17 mouse cellular contexts compared by ENCODE assay signal in genomic region chr9:77707433-77708139, GRCm38 (mm10). TPM values are rescaled to one million over a fixed set of nuclear protein-coding genes. Genes with fewer than 3 reads are reported as not detected.
DNase-seq lines count a peak whose midpoint lies in the region; ATAC-seq lines count a peak whose summit lies in the region.
"Had no signal": no experiment of that assay in that cellular context is flagged by ENCODE, and none has a peak within 500 bp of the region (broad histone marks: within the 10 kb centered on the region; RNA-seq: fewer than 3 reads in every experiment).

No protein-coding gene starts in this region.

- H3K4me1 ChIP-seq in heart, embryonic 12.5 days (replicated peaks), result no peaks in the 10 kb centered on the region; the same call in 1 of the 2 replicates
- H3K4me1 ChIP-seq in liver, embryonic 16.5 days (ENCODE audit: control insufficient read depth, low read depth, low read length), result no peaks in the 10 kb centered on the region
- H3K4me1 ChIP-seq: forebrain, embryonic 13.5 days; heart, embryonic 15.5 days; hindbrain, embryonic 10.5 days; limb, embryonic 13.5 days had no signal

- no peak overlapping the region for H3K4me3 ChIP-seq in heart, embryonic 12.5 days
- H3K4me3 ChIP-seq in liver, embryonic 16.5 days (ENCODE audit: low read depth, low read length), result no peak overlapping the region
- H3K4me3 ChIP-seq: forebrain, embryonic 13.5 days; heart, embryonic 15.5 days; hindbrain, embryonic 10.5 days; layer of hippocampus, adult 2 months; limb, embryonic 13.5 days had no signal

- no peaks in the 10 kb centered on the region for H3K27me3 ChIP-seq in heart, embryonic 12.5 days (replicated peaks)
- H3K27me3 ChIP-seq in liver, embryonic 16.5 days (ENCODE audit: control insufficient read depth, insufficient read depth, low read depth, low read length), result no peaks in the 10 kb centered on the region
- H3K27me3 ChIP-seq: forebrain, embryonic 13.5 days; heart, embryonic 15.5 days; limb, embryonic 13.5 days had no signal

- WGBS in heart, embryonic 12.5 days, result 78% methylated on average over 9 of the region's 9 CpGs
- WGBS in liver, embryonic 16.5 days (ENCODE audit: insufficient replicate concordance), result 58% methylated on average over 9 of the region's 9 CpGs

- no peaks in the 10 kb centered on the region for H3K9me3 ChIP-seq in heart, embryonic 12.5 days (replicated peaks)
- H3K9me3 ChIP-seq in liver, embryonic 16.5 days (replicated peaks; ENCODE audit: control insufficient read depth, low read length), result no peaks in the 10 kb centered on the region
- H3K9me3 ChIP-seq: forebrain, embryonic 13.5 days; heart, embryonic 15.5 days; hindbrain, embryonic 10.5 days; limb, embryonic 13.5 days had no signal

- no peaks in the 10 kb centered on the region for H3K36me3 ChIP-seq in heart, embryonic 12.5 days
- no peaks in the 10 kb centered on the region for H3K36me3 ChIP-seq in liver, embryonic 16.5 days (ENCODE audit: control insufficient read depth, insufficient read depth)
- H3K36me3 ChIP-seq: heart, embryonic 15.5 days; hindbrain, embryonic 10.5 days; limb, embryonic 13.5 days had no signal

- H3K9ac ChIP-seq in heart, embryonic 12.5 days, result no peak overlapping the region
- H3K9ac ChIP-seq in liver, embryonic 16.5 days (ENCODE audit: low read depth, low read length), result no peak overlapping the region
- H3K9ac ChIP-seq: forebrain, embryonic 13.5 days; heart, embryonic 15.5 days; limb, embryonic 13.5 days had no signal

- no peak overlapping the region for H3K4me2 ChIP-seq in heart, embryonic 12.5 days
- no peak overlapping the region for H3K4me2 ChIP-seq in liver, embryonic 16.5 days (ENCODE audit: low read depth, low read length)
- H3K4me2 ChIP-seq: forebrain, embryonic 13.5 days; heart, embryonic 15.5 days; limb, embryonic 13.5 days had no signal

- no peak for ATAC-seq in heart, embryonic 12.5 days (ENCODE audit: insufficient number of reproducible peaks, low FRiP score)
- peak; percentile 80 for ATAC-seq in liver, embryonic 16.5 days (ENCODE audit: low read depth)
- ATAC-seq: activated CD4-positive, CD25-positive, alpha-beta regulatory T cell, adult 4 months; forebrain, embryonic 13.5 days had no signal

- no peak overlapping the region for H3K27ac ChIP-seq in heart, embryonic 12.5 days (ENCODE audit: poor library complexity, severe bottlenecking)
- 0 out of 2 replicates have a peak overlapping the region, but pooled peaks have one; percentile 18 for H3K27ac ChIP-seq in liver, embryonic 16.5 days (ENCODE audit: low read length)
- H3K27ac ChIP-seq: forebrain, embryonic 13.5 days; heart, embryonic 15.5 days; hindbrain, embryonic 10.5 days; layer of hippocampus, adult 2 months; limb, embryonic 13.5 days had no signal

- DNase-seq in heart, adult 11 months, result peak; percentile 86
- DNase-seq in lung, postnatal 36 days, result peak; percentile 23
- DNase-seq in lung, postnatal 4 days, result no peak
- no peak for DNase-seq in adrenal gland, adult (ENCODE audit: inconsistent age in 2 of 2, low spot score in 1 of 2)
- DNase-seq in cerebellum, adult 18-20 months, result no peak
- DNase-seq in Muller cell, postnatal 12 days (ENCODE audit: inconsistent ontology term), result no peak
- DNase-seq: cerebellum, adult 2 months; midbrain, embryonic 14.5 days; thymus, adult 2 months had no signal

RNA-seq across cellular contexts. Expression of gene Gclc, which starts 46.7 kb away (rescaled TPM):
- polyA plus RNA-seq in heart, embryonic 12.5 days (2016; fragmentation: Nextera tagmentation; extraction: Ambion mirVana), result 13.0 and 13.7 TPM in 2 replicates
- 21.9 and 24.6 TPM in 2 replicates for polyA plus RNA-seq in liver, embryonic 16.5 days (2015; fragmentation: Nextera tagmentation; extraction: Ambion mirVana)

Comparison
In these comparisons a context has a peak if more than half of its experiments do, and no peak if none do; other contexts are left out.
1. DNase-seq: peak in heart, adult 11 months (single experiment) and lung, postnatal 36 days (single experiment); none in lung, postnatal 4 days (0 of 2), adrenal gland, adult (0 of 2), cerebellum, adult 18-20 months (0 of 2) and Muller cell, postnatal 12 days (single experiment).